Mouse (Mus musculus) gonadal fat pad, adult 2 months (tissue): ENCODE results near the gene Olfr1465. TPM values are rescaled to one million over a fixed set of nuclear protein-coding genes. Genes with fewer than 3 reads are reported as not detected.

Source experiments
- DNase-seq: peaks from one replicate; pipeline ENCODE4 v3.0.0-alpha.2; 2012; ENCODE audit warnings: low read depth
- polyA plus RNA-seq: library from polyadenylated mRNA; depleted of rRNA; stranded (reverse); fragments of >200 nt; gene quantifications from 2 replicates; pipeline ENCODE4 v1.2.3, GENCODE M21; 2012; rRNA removed

Olfr1465 gene
- polyA plus RNA-seq = not detected in 2 replicates

DNA sequence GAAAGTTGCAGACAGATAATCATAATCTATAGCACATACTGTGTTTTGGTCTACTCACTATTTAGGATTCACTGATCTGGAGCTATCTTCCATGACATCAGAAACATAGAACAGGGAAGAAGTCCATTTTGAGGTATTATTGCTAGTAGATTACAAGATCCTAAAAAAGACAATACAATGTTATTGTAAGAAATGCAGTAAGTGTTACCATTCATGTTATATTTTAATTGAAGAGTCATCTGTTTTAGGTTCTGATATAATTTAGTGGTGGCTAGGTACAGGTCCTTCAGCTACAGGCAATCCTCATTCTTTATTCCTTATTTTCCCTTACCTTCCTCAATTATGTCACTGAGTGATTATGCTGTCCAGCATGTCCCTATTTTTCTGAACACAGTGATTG, at the start of gene Olfr1465:
Gene Olfr1465 (minus strand): TSS at position 101 of the 400 bp plus-strand sequence.
- DNase-seq = no peak

DNA sequence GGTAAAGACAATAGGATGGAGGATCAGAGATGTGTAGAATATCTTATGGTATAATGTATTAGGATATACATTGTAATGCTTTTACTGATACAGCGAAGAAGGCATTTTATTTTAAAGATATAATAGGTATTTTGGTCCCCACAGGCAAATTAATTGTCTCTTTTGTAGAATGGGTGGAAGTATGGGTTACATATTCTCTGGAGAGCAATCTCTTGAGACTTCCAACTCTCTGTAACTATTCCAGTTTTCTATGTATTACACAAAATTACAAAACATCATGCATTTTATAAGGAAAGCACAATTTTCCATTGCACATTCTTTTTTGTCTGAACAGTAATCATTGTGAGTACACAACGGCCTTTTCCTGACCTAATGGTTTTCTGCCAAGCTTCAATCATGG, 46.6 kb upstream of the Olfr1465 start, which contains the start of gene Olfr1467:
Gene Olfr1467 (plus strand): TSS at position 301 of the 400 bp plus-strand sequence.
- no peak for DNase-seq

DNA sequence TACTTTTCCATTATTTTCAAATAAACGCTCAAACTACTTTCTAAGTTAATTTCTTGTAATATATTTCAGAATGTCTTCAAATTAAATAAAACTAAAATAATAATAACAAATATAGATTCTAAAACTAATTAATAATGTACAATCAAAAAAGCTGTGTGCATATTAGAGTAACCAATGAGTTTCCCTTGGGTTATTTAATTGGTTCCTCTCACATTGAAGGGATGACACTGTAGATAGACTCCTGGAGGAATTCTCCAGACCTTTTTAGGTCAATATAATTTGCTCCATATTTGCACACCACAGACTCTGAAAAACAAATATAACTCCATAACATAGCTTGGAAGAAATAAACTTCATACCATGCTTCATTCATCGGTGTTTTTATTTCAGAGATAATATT, 23.2 kb upstream of the Olfr1465 start, which contains the start of gene Olfr1466:
Gene Olfr1466 (plus strand): TSS at position 301 of the 400 bp plus-strand sequence.
- no peak for DNase-seq

Other genes with a start within 250 kb of the Olfr1465 start
- gene Olfr1457, start 217.7 kb downstream of the Olfr1465 start, polyA plus RNA-seq = not detected in 2 replicates
- gene Olfr1458, start 208.8 kb downstream of the Olfr1465 start, polyA plus RNA-seq = not detected in 2 replicates
- not detected in 2 replicates for gene Olfr1459, start 166.0 kb downstream of the Olfr1465 start, polyA plus RNA-seq
- not detected in 2 replicates for gene Olfr1461, start 152.5 kb downstream of the Olfr1465 start, polyA plus RNA-seq
- gene Olfr1462, start 129.8 kb downstream of the Olfr1465 start, polyA plus RNA-seq = not detected in 2 replicates
- gene Olfr1463, start 84.2 kb downstream of the Olfr1465 start, polyA plus RNA-seq = not detected in 2 replicates
- not detected in 2 replicates for gene Olfr1466, start 23.3 kb upstream of the Olfr1465 start, polyA plus RNA-seq
- gene Olfr1467, start 46.7 kb upstream of the Olfr1465 start, polyA plus RNA-seq = not detected in 2 replicates
- gene Olfr1469, start 92.3 kb upstream of the Olfr1465 start, polyA plus RNA-seq = not detected in 2 replicates
- gene Olfr1471, start 127.9 kb upstream of the Olfr1465 start, polyA plus RNA-seq = not detected in 2 replicates
- not detected in 2 replicates for gene Olfr1472, start 140.5 kb upstream of the Olfr1465 start, polyA plus RNA-seq
- not detected in 2 replicates for gene Olfr1474, start 154.0 kb upstream of the Olfr1465 start, polyA plus RNA-seq
- not detected in 2 replicates for gene Olfr1475, start 164.7 kb upstream of the Olfr1465 start, polyA plus RNA-seq
- gene Olfr1477, start 185.0 kb upstream of the Olfr1465 start, polyA plus RNA-seq = not detected in 2 replicates
- not detected in 2 replicates for gene Olfr1480, start 212.4 kb upstream of the Olfr1465 start, polyA plus RNA-seq